Mouse (Mus musculus) midbrain, embryonic 16.5 days (tissue): Measurements from ENCODE around the gene Cyp1a1. TPM values are rescaled to one million over a fixed set of nuclear protein-coding genes. Genes with fewer than 3 reads are reported as not detected.
A peak's percentile ranks its signal among the peaks of the same experiment; 100 is the strongest.

ENCODE experiments used
- ATAC-seq: fragments of 200-750 bp; cut with Nextera tagmentation; 2 replicates; pipeline ENCODE4 v1.8.0; 2017; ENCODE audit warnings: moderate TSS enrichment
- H3K27ac ChIP-seq: fragments of 300-500 bp; sonication (generic); 2 replicates; pipeline ENCODE4 v1.5.1; 2014; ENCODE audit warnings: mild to moderate bottlenecking, low read length, mixed read lengths
- H3K27me3 ChIP-seq: fragments of 300-500 bp; sonication (generic); 2 replicates; pipeline ENCODE4 v1.6.1; 2014; ENCODE audit warnings: low read depth, low read length, mixed read lengths; ENCODE audit not compliant: control insufficient read depth, insufficient read depth
- H3K36me3 ChIP-seq: fragments of 300-500 bp; sonication (generic); 2 replicates; pipeline ENCODE4 v1.6.1; 2014; ENCODE audit warnings: mild to moderate bottlenecking, low read length, moderate library complexity, mixed read lengths; ENCODE audit not compliant: control insufficient read depth, insufficient read depth
- H3K4me1 ChIP-seq: fragments of 300-500 bp; sonication (generic); 2 replicates; pipeline ENCODE4 v1.6.1; 2014; ENCODE audit warnings: mild to moderate bottlenecking, low read length, mixed read lengths; ENCODE audit not compliant: control insufficient read depth, insufficient read depth
- H3K4me2 ChIP-seq: fragments of 300-500 bp; sonication (generic); 2 replicates; pipeline ENCODE4 v1.6.1; 2014; ENCODE audit warnings: mild to moderate bottlenecking, low read length, mixed read lengths
- H3K4me3 ChIP-seq: fragments of 300-500 bp; sonication (generic); 2 replicates; pipeline ENCODE4 v1.5.1; 2014; ENCODE audit warnings: low read depth, mild to moderate bottlenecking, low read length, moderate library complexity, mixed read lengths
- H3K9ac ChIP-seq: fragments of 300-500 bp; sonication (generic); 2 replicates; pipeline ENCODE4 v1.6.1; 2014; ENCODE audit warnings: low read depth, low read length, mixed read lengths
- H3K9me3 ChIP-seq: fragments of 300-500 bp; sonication (generic); replicated peaks from 2 replicates; pipeline ENCODE4 v1.6.1; 2014; ENCODE audit warnings: mild to moderate bottlenecking, low read length, mixed read lengths; ENCODE audit not compliant: control insufficient read depth, poor library complexity, severe bottlenecking
- WGBS: fragments of 180-500 bp; shearing (Covaris S2); extraction: QIAGEN DNeasy Blood & Tissue Kit; methylation state at CpG from one replicate; pipeline ENCODE4 v1.1.7; 2014; 5-methylcytosine and 5-hydroxymethylcytosine counted together
- polyA plus RNA-seq: library from polyadenylated mRNA; unstranded; fragments of >200 nt; fragmentation: Nextera tagmentation; extraction: Ambion mirVana; gene quantifications from 2 replicates; pipeline ENCODE4 v1.2.1, GENCODE M21; 2015

Cyp1a1 gene
- polyA plus RNA-seq, 1 experiment from 2014 or later = 0.06 TPM

DNA sequence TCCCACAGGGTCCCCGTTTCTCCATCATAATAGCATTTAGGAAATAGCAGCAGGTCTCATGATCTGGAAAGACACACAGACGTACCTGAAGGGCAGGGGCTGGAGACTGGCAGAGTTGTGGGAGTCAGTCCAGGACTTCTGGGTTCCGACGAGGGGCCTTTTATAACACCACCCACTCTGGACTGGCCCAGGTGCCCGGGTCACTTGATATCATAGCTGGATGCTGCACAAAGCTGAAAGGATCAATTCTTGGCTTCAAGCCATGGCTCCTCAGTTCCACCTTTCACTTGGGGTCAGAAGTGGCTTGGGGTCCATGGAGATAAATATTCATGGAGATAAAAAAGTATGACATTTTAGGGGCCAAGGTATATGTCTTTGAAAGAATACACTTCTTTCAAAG lies 4.2 kb upstream of the Cyp1a1 start, which contains the start of gene Cyp1a2:
Gene Cyp1a2, minus strand, starts transcription at position 184 of the 400 bp plus-strand sequence.
- Histone ChIP-seq H3K4me2 (no peak within 1 kb of the TSS), H3K4me3 (no peak within 1 kb of the TSS), H3K9ac (no peak within 1 kb of the TSS), H3K27me3 (no peaks in the 10 kb centered on the region), H3K36me3 (no peaks in the 10 kb centered on the region), H3K4me1 (no peaks in the 10 kb centered on the region), H3K27ac (no peak within 1 kb of the TSS), H3K9me3 (no peaks in the 10 kb centered on the region)
- ATAC-seq = no peak
- WGBS = 75% methylated on average over 5 of the region's 5 CpGs

DNA sequence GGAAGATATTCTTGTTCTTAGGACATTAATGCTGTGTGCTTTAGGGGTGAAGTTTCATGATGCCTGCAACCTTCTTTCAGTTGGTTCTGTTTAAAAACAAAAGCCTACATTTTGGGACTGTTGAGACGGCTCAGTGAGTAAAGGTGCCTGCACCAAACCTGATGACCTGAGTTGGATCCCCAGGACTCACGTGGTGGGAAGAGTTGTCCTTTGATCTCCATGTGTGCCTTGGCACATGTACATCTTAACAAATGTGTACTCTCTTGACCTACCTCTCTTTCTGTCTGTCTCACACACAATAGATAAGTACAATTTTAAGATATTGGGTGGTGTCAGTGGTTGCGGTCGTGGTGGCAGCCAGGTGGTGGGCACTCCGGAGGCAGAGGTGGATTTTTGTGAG lies 1.7 kb upstream of the Cyp1a1 start:
- H3K27ac ChIP-seq = no peak overlapping the region
- no peaks in the 10 kb centered on the region for H3K4me1 ChIP-seq
- no peak for ATAC-seq
- no peak overlapping the region for H3K9ac ChIP-seq
- H3K36me3 ChIP-seq = no peaks in the 10 kb centered on the region
- no peak overlapping the region for H3K4me3 ChIP-seq
- no peaks in the 10 kb centered on the region for H3K9me3 ChIP-seq
- WGBS = 90% methylated on average over 5 of the region's 5 CpGs
- no peaks in the 10 kb centered on the region for H3K27me3 ChIP-seq
- H3K4me2 ChIP-seq = no peak overlapping the region

DNA sequence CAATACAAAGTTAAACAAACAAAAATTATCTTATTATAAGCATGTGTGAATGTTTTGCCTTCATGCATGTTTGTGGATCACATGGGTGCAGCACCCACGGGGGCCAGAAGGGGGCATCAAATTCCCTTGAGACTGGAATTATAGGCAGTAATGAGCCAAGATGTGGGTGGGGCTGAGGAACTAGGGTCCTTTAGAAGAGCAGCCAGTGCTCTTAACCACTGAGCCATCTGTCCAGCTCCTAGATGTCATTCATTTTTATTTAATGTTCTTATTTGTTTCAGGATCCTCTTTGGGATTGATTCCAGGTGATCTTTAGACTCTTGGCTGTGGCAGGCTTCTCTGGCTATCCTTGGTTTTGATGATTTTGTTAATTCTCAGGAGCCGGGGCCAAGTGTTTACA lies 430 bp downstream of the Cyp1a1 start:
- no peak overlapping the region for H3K4me3 ChIP-seq
- H3K4me2 ChIP-seq = no peak overlapping the region
- H3K36me3 ChIP-seq = no peaks in the 10 kb centered on the region
- 59% methylated on average over 2 of the region's 2 CpGs for WGBS
- ATAC-seq = no peak
- no peaks in the 10 kb centered on the region for H3K4me1 ChIP-seq
- H3K9ac ChIP-seq = no peak overlapping the region
- H3K27me3 ChIP-seq = no peaks in the 10 kb centered on the region
- no peaks in the 10 kb centered on the region for H3K9me3 ChIP-seq
- no peak overlapping the region for H3K27ac ChIP-seq

DNA sequence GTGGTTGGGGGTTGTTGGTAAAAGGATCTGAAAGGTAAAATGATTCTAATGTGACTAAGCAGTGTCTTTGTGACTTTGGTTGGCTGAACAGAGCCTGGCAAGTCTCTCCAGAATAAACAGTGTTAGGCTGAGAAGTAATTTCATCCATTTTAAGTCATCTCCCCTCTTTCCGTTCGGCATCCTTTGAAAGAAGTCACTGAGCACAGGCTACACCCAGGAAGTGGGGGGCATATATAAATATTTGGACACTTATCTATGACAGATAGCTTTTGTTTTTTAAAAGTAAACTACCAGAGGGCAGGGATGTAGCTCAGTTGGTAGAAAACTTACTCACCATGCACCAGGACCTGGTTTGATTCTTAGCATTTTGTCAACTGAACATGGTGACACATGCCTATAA lies 878 bp downstream of the Cyp1a1 start:
- Histone ChIP-seq H3K27me3 (no peaks in the 10 kb centered on the region), H3K36me3 (no peaks in the 10 kb centered on the region), H3K27ac (no peak overlapping the region), H3K4me3 (no peak overlapping the region), H3K9ac (no peak overlapping the region), H3K4me1 (no peaks in the 10 kb centered on the region), H3K9me3 (no peaks in the 10 kb centered on the region), H3K4me2 (no peak overlapping the region)
- ATAC-seq = no peak
- WGBS = 87% methylated on average over 2 of the region's 2 CpGs

DNA sequence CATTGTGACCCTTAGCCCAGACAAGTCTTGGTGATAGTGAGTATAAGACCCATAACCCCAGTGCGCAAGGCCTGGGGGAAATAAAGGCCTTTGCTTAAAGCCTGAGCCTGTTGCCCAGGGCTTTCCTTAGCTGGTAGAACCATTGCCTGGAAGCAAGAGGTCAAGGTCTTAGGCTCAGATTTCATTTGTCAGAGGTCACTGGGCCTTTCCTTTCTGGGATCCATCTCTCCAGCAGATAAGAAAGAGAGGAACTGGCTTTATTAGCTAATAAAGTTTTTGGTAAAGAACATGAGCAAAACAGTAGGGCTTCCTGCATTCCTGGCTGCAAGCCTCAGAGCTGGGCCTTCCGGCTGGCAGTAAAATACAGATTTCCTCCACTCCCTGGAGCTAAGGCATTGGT lies 6.4 kb downstream of the Cyp1a1 start:
- H3K9ac ChIP-seq = no peak overlapping the region
- peaks cover 7% of the 10 kb centered on the region; the same call in 1 of the 2 replicates for H3K27me3 ChIP-seq
- no peaks in the 10 kb centered on the region for H3K9me3 ChIP-seq
- 80% methylated on average over 2 of the region's 2 CpGs for WGBS
- H3K4me2 ChIP-seq = no peak overlapping the region
- peaks cover 9% of the 10 kb centered on the region for H3K4me1 ChIP-seq
- ATAC-seq = no peak
- no peaks in the 10 kb centered on the region for H3K36me3 ChIP-seq
- H3K27ac ChIP-seq = no peak overlapping the region
- no peak overlapping the region for H3K4me3 ChIP-seq

DNA sequence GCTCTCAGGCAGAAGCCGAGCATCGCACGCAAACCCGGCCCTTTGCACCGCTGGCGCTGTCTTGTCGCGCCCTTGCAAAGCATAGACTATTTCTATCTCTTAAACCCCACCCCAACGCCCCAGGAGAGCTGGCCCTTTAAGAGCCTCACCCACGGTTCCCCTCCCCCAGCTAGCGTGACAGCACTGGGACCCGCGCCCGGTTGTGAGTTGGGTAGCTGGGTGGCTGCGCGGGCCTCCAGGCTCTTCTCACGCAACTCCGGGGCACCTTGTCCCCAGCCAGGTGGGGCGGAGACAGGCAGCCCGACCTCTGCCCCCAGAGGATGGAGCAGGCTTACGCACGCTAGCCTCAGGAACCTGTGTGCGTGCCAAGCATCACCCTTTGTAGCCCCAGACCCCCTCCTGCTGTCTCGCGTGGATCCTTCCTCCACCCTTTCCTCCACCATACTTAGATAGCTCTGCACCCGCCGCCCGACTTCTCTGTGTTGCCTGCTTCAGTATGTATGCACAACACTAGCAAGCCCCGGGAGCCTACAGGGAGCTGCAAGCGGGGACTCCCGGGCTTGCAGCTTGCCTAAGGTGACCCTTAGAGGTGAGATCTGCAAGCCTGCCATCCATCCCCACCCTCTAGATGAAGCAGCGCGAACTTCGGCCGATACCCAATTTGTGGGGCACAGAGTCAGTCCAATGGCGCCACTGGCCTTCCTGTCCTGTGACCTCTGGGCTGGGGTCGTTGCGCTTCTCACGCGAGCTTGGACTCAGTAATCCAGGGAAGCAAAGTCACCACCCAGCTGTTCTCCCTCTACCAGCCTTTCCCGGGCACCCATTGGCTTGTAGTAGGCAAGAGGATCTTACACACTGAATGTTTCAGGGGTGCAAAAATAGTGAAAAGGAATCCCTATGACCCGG lies 8.9 kb downstream of the Cyp1a1 start:
- Histone ChIP-seq H3K9me3 (no peaks in the 10 kb centered on the region), H3K9ac (peak overlapping the region; percentile 58), H3K4me2 (peak overlapping the region; percentile 74), H3K27ac (no peak overlapping the region), H3K4me1 (peaks cover 9% of the 10 kb centered on the region), H3K36me3 (no peaks in the 10 kb centered on the region), H3K27me3 (peaks cover 7% of the 10 kb centered on the region; the same call in 1 of the 2 replicates), H3K4me3 (peak overlapping the region; percentile 44)
- WGBS = 1% methylated on average over 42 of the region's 42 CpGs
- peak; percentile 80 for ATAC-seq

DNA sequence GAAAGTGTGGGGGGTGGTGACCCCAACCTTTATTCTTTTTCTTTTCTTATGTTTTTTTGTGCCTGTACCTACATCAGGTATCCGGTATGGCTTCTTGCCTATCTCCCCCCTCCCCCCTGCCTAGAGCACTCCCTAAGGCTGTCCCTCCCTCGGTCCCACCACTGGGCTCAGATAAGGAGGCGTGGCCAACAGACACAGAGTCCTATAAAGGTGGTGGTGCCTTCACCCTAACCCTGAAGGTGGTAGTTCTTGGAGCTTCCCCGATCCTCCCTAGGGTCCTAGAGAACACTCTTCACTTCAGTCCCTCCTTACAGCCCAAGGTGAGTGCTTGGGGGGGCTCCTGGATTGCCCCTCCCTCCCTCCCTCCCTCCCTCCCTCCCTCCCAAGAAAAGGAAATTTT lies 9.7 kb downstream of the Cyp1a1 start:
- H3K27me3 ChIP-seq = peaks cover 7% of the 10 kb centered on the region; the same call in 1 of the 2 replicates
- no peak overlapping the region for H3K4me3 ChIP-seq
- no peak overlapping the region for H3K4me2 ChIP-seq
- no peaks in the 10 kb centered on the region for H3K36me3 ChIP-seq
- peaks cover 9% of the 10 kb centered on the region for H3K4me1 ChIP-seq
- ATAC-seq = peak; percentile 33; the same call in 1 of the 2 replicates
- H3K27ac ChIP-seq = no peak overlapping the region
- WGBS = 26% methylated on average over 4 of the region's 4 CpGs
- no peaks in the 10 kb centered on the region for H3K9me3 ChIP-seq
- H3K9ac ChIP-seq = no peak overlapping the region

DNA sequence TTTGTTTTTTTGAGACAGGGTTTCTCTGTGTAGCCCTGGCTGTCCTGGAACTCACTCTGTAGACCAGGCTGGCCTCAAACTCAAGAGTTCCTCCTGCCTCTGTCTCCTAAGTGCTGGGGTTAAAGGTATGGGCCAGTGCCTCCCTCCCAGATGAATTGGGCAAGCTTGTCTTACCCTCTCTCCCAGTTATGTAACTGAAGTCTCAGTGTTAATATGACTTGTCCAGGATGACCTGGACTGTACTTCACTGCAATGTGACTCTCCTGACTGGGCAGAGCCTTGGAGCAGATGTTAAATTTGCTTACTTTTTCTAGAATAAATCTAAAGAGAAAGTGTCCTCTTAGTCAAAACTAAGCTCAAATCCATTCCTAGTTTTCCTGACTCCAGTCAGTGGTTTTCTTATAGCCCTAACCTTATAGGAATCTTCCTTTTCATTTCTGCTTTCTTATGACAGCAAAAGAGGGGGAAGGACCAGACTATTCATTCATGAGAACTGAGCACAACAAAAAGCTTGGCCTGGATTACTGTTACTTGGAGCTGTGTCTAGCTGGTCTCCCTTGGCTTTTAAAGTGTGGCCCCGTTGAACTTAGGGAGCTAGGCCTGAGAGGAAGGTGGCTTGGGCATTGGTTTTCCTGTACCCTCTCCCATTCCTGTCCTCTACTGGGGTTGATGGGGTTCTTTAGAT lies 10.9 kb downstream of the Cyp1a1 start:
- no peaks in the 10 kb centered on the region for H3K36me3 ChIP-seq
- no peak overlapping the region for H3K4me2 ChIP-seq
- H3K4me1 ChIP-seq = peaks cover 9% of the 10 kb centered on the region
- no peak for ATAC-seq
- H3K9ac ChIP-seq = no peak overlapping the region
- H3K27ac ChIP-seq = no peak overlapping the region
- no peak overlapping the region for H3K4me3 ChIP-seq
- no peaks in the 10 kb centered on the region for H3K9me3 ChIP-seq
- 85% methylated on average over 1 of the region's 1 CpGs for WGBS
- peaks cover 7% of the 10 kb centered on the region; the same call in 1 of the 2 replicates for H3K27me3 ChIP-seq

DNA sequence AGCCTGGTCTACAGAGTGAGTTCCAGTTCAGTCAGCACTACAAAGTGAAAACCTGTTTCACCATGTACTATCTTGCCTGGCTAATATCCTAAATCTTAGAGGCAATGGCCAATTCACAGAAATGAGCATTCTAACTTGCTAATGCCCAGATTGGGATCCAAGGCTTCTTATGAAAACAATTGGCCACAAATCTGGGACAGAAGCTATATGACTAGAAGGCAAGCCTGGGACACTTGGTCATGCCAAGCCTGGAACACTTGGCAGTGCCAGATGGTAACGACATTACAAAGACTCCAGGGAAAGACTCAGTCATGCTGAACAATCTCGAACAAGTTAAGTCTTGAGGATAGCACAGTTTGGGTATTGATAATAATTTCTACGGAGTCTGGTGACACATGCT lies 18.8 kb downstream of the Cyp1a1 start:
- Histone ChIP-seq H3K36me3 (no peaks in the 10 kb centered on the region), H3K9ac (no peak overlapping the region), H3K4me1 (peaks cover 16% of the 10 kb centered on the region), H3K4me2 (no peak overlapping the region), H3K27me3 (no peaks in the 10 kb centered on the region; the same call in 1 of the 2 replicates), H3K9me3 (0 out of 2 replicates have a peak, but pooled peaks cover 2% of the 10 kb centered on the region), H3K27ac (no peak overlapping the region), H3K4me3 (no peak overlapping the region)
- no peak for ATAC-seq
- 94% methylated on average over 3 of the region's 3 CpGs for WGBS
